20 mouse cellular contexts compared by ENCODE assay signal in genomic region chr5:28771796-28772195, GRCm38 (mm10).
"Had no signal": no experiment of that assay in that cellular context is flagged by ENCODE, and none has a peak within 500 bp of the region (broad histone marks: within the 10 kb centered on the region; RNA-seq: fewer than 3 reads in every experiment).

No protein-coding gene starts in this region.

- H3K27ac ChIP-seq: limb, embryonic 12.5 days; limb, embryonic 15.5 days; liver, embryonic 12.5 days; liver, embryonic 15.5 days; lung, embryonic 15.5 days; midbrain, embryonic 10.5 days; neural tube, embryonic 12.5 days; neural tube, embryonic 15.5 days had no signal

- H3K9me3 ChIP-seq: limb, embryonic 12.5 days; limb, embryonic 15.5 days; liver, embryonic 12.5 days; liver, embryonic 15.5 days; lung, embryonic 15.5 days; midbrain, embryonic 10.5 days; neural tube, embryonic 12.5 days; neural tube, embryonic 15.5 days had no signal

- H3K36me3 ChIP-seq: limb, embryonic 12.5 days; limb, embryonic 15.5 days; liver, embryonic 12.5 days; liver, embryonic 15.5 days; lung, embryonic 15.5 days; midbrain, embryonic 10.5 days; neural tube, embryonic 12.5 days; neural tube, embryonic 15.5 days had no signal

- DNase-seq: kidney, adult 18-20 months; kidney, adult 9 months; kidney, postnatal 14 days; kidney, postnatal 4 days; left cerebral cortex, postnatal 4 days; lung, adult 18-20 months; lung, postnatal 10 days; lung, postnatal 36 days; midbrain, embryonic 14.5 days; thymus, adult 18-20 months; thymus, postnatal 36 days had no signal

- H3K4me2 ChIP-seq: limb, embryonic 12.5 days; limb, embryonic 15.5 days; liver, embryonic 12.5 days; liver, embryonic 15.5 days; lung, embryonic 15.5 days; neural tube, embryonic 12.5 days; neural tube, embryonic 15.5 days had no signal

- ATAC-seq: liver, embryonic 12.5 days had no signal

- H3K4me1 ChIP-seq: limb, embryonic 12.5 days; limb, embryonic 15.5 days; liver, embryonic 12.5 days; liver, embryonic 15.5 days; lung, embryonic 15.5 days; megakaryocyte, embryonic 14.5 days; neural tube, embryonic 12.5 days; neural tube, embryonic 15.5 days had no signal

- H3K9ac ChIP-seq: limb, embryonic 12.5 days; limb, embryonic 15.5 days; liver, embryonic 12.5 days; liver, embryonic 15.5 days; lung, embryonic 15.5 days; neural tube, embryonic 12.5 days; neural tube, embryonic 15.5 days had no signal

- H3K27me3 ChIP-seq: limb, embryonic 12.5 days; limb, embryonic 15.5 days; liver, embryonic 12.5 days; liver, embryonic 15.5 days; lung, embryonic 15.5 days; megakaryocyte, embryonic 14.5 days; neural tube, embryonic 12.5 days; neural tube, embryonic 15.5 days had no signal

- H3K4me3 ChIP-seq: limb, embryonic 12.5 days; limb, embryonic 15.5 days; liver, embryonic 12.5 days; liver, embryonic 15.5 days; lung, embryonic 15.5 days; megakaryocyte, embryonic 14.5 days; midbrain, embryonic 10.5 days; neural tube, embryonic 12.5 days; neural tube, embryonic 15.5 days had no signal
